Mouse (Mus musculus): ENCODE measurements around the gene Plekhh3. TPM values are rescaled to one million over a fixed set of nuclear protein-coding genes. Genes with fewer than 3 reads are reported as not detected.
A peak's percentile ranks its signal among the peaks of the same experiment; 100 is the strongest.
"Not testable (repeated sequence)": the region's sequence is repeated elsewhere in the genome, so short reads cannot be mapped to it uniquely, and the experiment has no call there.

The Plekhh3 gene
- polyA plus RNA-seq, 1 experiment from 2014 or later, result 9.3 TPM

DNA sequence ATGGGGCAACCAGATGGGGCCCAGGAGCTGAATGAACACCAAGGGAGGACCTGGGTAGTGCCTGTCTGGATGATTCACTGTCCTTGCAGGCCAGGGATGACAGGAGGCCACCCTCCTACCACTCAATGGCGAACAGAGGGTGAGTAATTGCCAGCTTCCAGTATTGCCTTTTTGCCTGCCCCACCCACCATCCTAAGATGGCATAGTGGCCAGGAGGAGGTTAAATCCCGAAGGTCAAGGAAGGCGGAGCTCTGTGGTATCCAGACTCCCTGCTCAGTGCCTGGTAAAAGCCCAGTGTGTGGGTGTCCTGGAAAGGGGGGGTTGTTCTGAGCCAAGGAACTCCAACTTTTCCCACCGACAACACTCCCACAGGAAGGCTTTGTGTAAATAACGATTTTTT lies 8.8 kb downstream of the Plekhh3 start:
- H3K9me3 ChIP-seq (ENCODE audit: control insufficient read depth, low read length), result no peaks in the 10 kb centered on the region
- H3K4me1 ChIP-seq (ENCODE audit: control insufficient read depth, insufficient read depth, low read depth, low read length), result peaks cover 3% of the 10 kb centered on the region; the same call in 1 of the 2 replicates
- peaks cover 12% of the 10 kb centered on the region for H3K36me3 ChIP-seq (ENCODE audit: control insufficient read depth, insufficient read depth, low read length)
- no peak for ATAC-seq
- no peak overlapping the region for H3K4me2 ChIP-seq (ENCODE audit: low read length)
- H3K27me3 ChIP-seq (replicated peaks; ENCODE audit: control insufficient read depth, insufficient read depth, low read length), result peaks cover 43% of the 10 kb centered on the region
- no peak overlapping the region for H3K27ac ChIP-seq (ENCODE audit: low read depth, low read length)
- WGBS, result 65% methylated on average over 5 of the region's 5 CpGs
- no peak overlapping the region for H3K9ac ChIP-seq (ENCODE audit: low read depth, low read length)
- no peak overlapping the region for H3K4me3 ChIP-seq (ENCODE audit: low read length)

DNA sequence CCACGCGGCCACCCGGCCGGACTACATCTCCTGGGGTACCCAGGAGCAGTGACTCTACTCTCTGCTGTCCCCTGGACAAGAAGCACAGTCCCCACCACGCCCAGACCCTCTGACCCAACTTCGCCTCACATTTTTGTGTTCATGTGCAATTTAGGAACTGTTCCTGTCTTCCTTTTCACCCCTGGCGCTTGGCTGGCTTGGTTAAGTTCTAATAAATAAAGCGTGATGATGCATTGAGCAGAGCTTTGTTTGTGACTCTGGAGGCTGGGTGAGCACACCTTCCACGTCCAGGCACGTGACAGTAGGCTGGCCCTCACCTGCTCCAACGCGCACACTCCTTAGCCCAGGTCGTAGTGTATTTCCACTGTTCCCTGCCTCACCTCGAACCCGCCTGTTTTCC lies 9.6 kb downstream of the Plekhh3 start:
- H3K27ac ChIP-seq (ENCODE audit: low read depth, low read length), result no peak overlapping the region
- no peaks in the 10 kb centered on the region for H3K9me3 ChIP-seq (ENCODE audit: control insufficient read depth, low read length)
- peaks cover 36% of the 10 kb centered on the region for H3K27me3 ChIP-seq (replicated peaks; ENCODE audit: control insufficient read depth, insufficient read depth, low read length)
- H3K4me1 ChIP-seq (ENCODE audit: control insufficient read depth, insufficient read depth, low read depth, low read length), result peaks cover 3% of the 10 kb centered on the region; the same call in 1 of the 2 replicates
- no peak overlapping the region for H3K9ac ChIP-seq (ENCODE audit: low read depth, low read length)
- ATAC-seq, result no peak
- H3K4me3 ChIP-seq (ENCODE audit: low read length), result no peak overlapping the region
- no peak overlapping the region for H3K4me2 ChIP-seq (ENCODE audit: low read length)
- 90% methylated on average over 15 of the region's 15 CpGs for whole genome bisulfite sequencing
- peaks cover 8% of the 10 kb centered on the region for H3K36me3 ChIP-seq (ENCODE audit: control insufficient read depth, insufficient read depth, low read length)

- ATAC-seq; H3K4me1 ChIP-seq (ENCODE audit: control insufficient read depth, insufficient read depth, low read depth, low read length); H3K4me2 ChIP-seq (ENCODE audit: low read length); H3K36me3 ChIP-seq (ENCODE audit: control insufficient read depth, insufficient read depth, low read length); H3K4me3 ChIP-seq (ENCODE audit: low read length); H3K9me3 ChIP-seq (ENCODE audit: control insufficient read depth, low read length); H3K27ac ChIP-seq (ENCODE audit: low read depth, low read length); H3K9ac ChIP-seq (ENCODE audit: low read depth, low read length): not testable (repeated sequence)
- peaks cover 31% of the 10 kb centered on the region for H3K27me3 ChIP-seq (replicated peaks; ENCODE audit: control insufficient read depth, insufficient read depth, low read length)
- WGBS, result 84% methylated on average over 4 of the region's 8 CpGs
Observed at GRCm38 (mm10) chr11:101160981-101161505, 10.1 kb downstream of the Plekhh3 start.

DNA sequence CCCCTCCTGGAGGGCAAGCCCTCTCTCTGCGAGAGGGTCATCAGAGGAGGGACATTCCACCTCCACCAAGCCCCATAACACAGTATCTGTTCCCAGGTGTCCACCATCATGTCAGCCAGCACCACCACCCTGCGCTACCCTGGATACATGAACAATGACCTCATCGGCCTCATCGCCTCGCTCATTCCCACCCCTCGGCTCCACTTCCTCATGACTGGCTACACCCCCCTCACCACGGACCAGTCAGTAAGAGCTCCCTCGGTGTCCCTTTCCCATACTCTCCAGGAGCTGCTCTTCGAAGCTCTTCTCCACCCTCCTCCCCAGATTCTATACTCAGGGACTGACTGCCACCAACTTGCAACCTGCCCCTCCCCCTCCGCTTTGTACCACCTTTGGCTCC lies 11.0 kb downstream of the Plekhh3 start:
- H3K4me2 ChIP-seq (ENCODE audit: low read length); H3K9me3 ChIP-seq (ENCODE audit: control insufficient read depth, low read length); ATAC-seq; H3K27ac ChIP-seq (ENCODE audit: low read depth, low read length); H3K9ac ChIP-seq (ENCODE audit: low read depth, low read length); H3K36me3 ChIP-seq (ENCODE audit: control insufficient read depth, insufficient read depth, low read length); H3K4me1 ChIP-seq (ENCODE audit: control insufficient read depth, insufficient read depth, low read depth, low read length); H3K4me3 ChIP-seq (ENCODE audit: low read length): not testable (repeated sequence)
- H3K27me3 ChIP-seq (replicated peaks; ENCODE audit: control insufficient read depth, insufficient read depth, low read length), result peaks cover 23% of the 10 kb centered on the region
- 79% methylated on average over 8 of the region's 10 CpGs for WGBS

DNA sequence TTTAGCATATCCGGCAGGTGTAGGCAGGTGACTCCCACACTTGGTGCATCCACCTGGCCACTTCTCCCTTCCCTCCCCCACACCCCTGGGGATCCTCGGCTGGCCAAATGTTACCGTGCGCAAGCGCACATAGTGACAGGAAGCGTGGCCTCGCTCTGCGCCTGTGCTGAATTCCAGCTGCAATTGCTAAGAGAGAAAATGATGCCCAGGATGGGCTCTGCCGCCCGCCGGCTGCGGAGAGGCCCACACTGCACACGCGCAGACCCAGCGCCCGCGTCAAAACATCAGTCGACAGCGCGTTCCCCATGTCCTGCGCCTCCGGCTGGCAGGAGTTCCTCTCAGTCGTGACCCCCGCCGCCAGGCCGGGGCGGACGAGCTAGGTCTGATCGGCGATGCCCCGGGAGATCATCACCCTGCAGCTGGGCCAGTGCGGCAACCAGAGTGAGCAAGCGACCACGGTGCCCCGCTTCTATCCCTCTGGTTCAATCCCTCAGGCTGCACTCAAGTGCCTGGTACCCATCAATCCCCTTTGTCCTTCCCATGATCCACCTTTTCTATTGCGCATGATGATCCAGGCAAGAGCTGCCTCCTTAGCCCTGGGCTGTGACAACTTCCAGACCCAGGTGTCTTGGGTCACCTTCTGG lies 15.3 kb downstream of the Plekhh3 start, which contains the start of gene Tubg2:
TSS of gene Tubg2 (plus strand) at position 180 of the 644 bp plus-strand sequence.
- Histone ChIP-seq H3K4me3 (ENCODE audit: low read length) (peak within 1 kb of the TSS; percentile 47), H3K36me3 (ENCODE audit: control insufficient read depth, insufficient read depth, low read length) (no peaks in the 10 kb centered on the region), H3K27me3 (replicated peaks; ENCODE audit: control insufficient read depth, insufficient read depth, low read length) (no peaks in the 10 kb centered on the region), H3K4me1 (ENCODE audit: control insufficient read depth, insufficient read depth, low read depth, low read length) (0 out of 2 replicates have a peak, but pooled peaks cover 5% of the 10 kb centered on the region), H3K4me2 (ENCODE audit: low read length) (peak within 1 kb of the TSS; percentile 68), H3K9ac (ENCODE audit: low read depth, low read length) (peak within 1 kb of the TSS; percentile 78), H3K9me3 (ENCODE audit: control insufficient read depth, low read length) (no peaks in the 10 kb centered on the region), H3K27ac (ENCODE audit: low read depth, low read length) (peak within 1 kb of the TSS; percentile 87)
- peak; percentile 94 for ATAC-seq
- 1% methylated on average over 26 of the region's 36 CpGs for WGBS

DNA sequence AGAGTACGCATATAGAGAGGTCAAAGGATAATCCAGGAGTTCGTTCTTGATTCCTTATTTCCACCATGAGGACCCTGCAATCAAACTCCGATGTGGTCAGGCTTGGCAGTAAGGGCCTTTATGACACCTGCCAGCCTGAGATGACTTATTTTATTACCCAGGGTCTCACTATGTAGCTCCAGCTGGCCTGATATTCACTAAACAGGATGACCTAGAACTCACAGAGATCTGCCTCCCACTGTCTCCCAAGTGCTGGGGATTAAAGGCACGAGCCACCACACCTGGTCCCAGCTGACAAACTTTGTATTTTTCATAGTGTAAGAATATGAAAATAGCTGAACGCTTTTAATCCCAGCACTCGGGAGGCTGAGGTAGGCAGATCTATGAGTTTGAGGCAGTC lies 16.0 kb downstream of the Plekhh3 start:
- Histone ChIP-seq H3K4me2 (ENCODE audit: low read length) (peak overlapping the region; percentile 68), H3K9ac (ENCODE audit: low read depth, low read length) (no peak overlapping the region), H3K4me3 (ENCODE audit: low read length) (no peak overlapping the region; the same call in 1 of the 2 replicates), H3K9me3 (ENCODE audit: control insufficient read depth, low read length) (no peaks in the 10 kb centered on the region), H3K27ac (ENCODE audit: low read depth, low read length) (peak overlapping the region; percentile 87; the same call in 1 of the 2 replicates), H3K4me1 (ENCODE audit: control insufficient read depth, insufficient read depth, low read depth, low read length) (0 out of 2 replicates have a peak, but pooled peaks cover 5% of the 10 kb centered on the region), H3K36me3 (ENCODE audit: control insufficient read depth, insufficient read depth, low read length) (no peaks in the 10 kb centered on the region), H3K27me3 (replicated peaks; ENCODE audit: control insufficient read depth, insufficient read depth, low read length) (no peaks in the 10 kb centered on the region)
- WGBS, result 66% methylated on average over 6 of the region's 6 CpGs
- no peak for ATAC-seq

DNA sequence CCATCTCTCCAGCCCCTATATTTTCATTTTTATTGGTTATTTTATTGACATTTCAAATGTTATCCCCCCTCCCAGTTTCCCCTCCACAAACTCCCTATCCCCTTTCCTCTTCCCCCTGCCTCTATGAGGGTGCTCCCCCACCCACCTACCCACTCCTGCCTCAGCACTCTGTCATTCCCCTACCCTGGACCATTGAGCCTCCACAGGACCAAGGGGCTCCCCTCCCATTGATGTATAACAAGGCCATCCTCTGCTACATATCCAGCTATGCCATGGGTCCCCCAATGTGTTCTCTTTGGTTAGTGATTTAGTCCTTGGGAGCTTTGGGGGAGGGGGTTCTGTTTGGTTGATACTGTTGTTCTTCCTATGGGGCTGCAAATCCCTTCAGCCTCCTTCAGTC lies 16.5 kb downstream of the Plekhh3 start:
- no peaks in the 10 kb centered on the region for H3K36me3 ChIP-seq (ENCODE audit: control insufficient read depth, insufficient read depth, low read length)
- no peak for ATAC-seq
- no peak overlapping the region for H3K4me3 ChIP-seq (ENCODE audit: low read length)
- H3K4me1 ChIP-seq (ENCODE audit: control insufficient read depth, insufficient read depth, low read depth, low read length), result 0 out of 2 replicates have a peak, but pooled peaks cover 6% of the 10 kb centered on the region
- no peak overlapping the region for H3K4me2 ChIP-seq (ENCODE audit: low read length)
- H3K27ac ChIP-seq (ENCODE audit: low read depth, low read length), result no peak overlapping the region
- no peaks in the 10 kb centered on the region for H3K27me3 ChIP-seq (replicated peaks; ENCODE audit: control insufficient read depth, insufficient read depth, low read length)
- H3K9ac ChIP-seq (ENCODE audit: low read depth, low read length), result no peak overlapping the region
- no peaks in the 10 kb centered on the region for H3K9me3 ChIP-seq (ENCODE audit: control insufficient read depth, low read length)

GRCm38 (mm10) chr11:101152825-101153224 lies 18.3 kb downstream of the Plekhh3 start:
- Histone ChIP-seq H3K4me3 (ENCODE audit: low read length) (no peak overlapping the region), H3K4me1 (ENCODE audit: control insufficient read depth, insufficient read depth, low read depth, low read length) (0 out of 2 replicates have a peak, but pooled peaks cover 8% of the 10 kb centered on the region), H3K27me3 (replicated peaks; ENCODE audit: control insufficient read depth, insufficient read depth, low read length) (no peaks in the 10 kb centered on the region), H3K4me2 (ENCODE audit: low read length) (no peak overlapping the region), H3K27ac (ENCODE audit: low read depth, low read length) (no peak overlapping the region), H3K36me3 (ENCODE audit: control insufficient read depth, insufficient read depth, low read length) (no peaks in the 10 kb centered on the region), H3K9me3 (ENCODE audit: control insufficient read depth, low read length) (no peaks in the 10 kb centered on the region), H3K9ac (ENCODE audit: low read depth, low read length) (no peak overlapping the region)
- ATAC-seq, result no peak
- 76% methylated on average over 1 of the region's 1 CpGs for WGBS

DNA sequence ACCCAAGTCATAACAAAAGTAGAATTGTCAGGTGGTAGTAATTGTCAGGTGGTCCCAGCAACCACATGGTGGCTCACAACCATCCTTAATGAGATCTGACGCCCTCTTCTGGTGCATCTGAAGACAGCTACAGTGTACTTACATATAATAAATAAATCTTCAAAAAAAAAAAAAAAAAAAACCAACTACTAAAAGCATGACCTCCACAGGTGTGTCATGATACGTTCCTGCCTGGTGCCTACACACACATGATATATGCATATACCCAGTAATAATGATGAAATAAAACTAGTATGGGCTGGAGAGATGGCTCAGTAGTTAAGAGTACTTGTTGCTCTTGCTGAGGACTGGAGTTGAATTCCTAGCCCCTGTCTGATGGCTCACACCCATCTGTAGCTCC lies 20.1 kb downstream of the Plekhh3 start:
- no peaks in the 10 kb centered on the region for H3K9me3 ChIP-seq (ENCODE audit: control insufficient read depth, low read length)
- H3K36me3 ChIP-seq (ENCODE audit: control insufficient read depth, insufficient read depth, low read length), result no peaks in the 10 kb centered on the region
- peaks cover 9% of the 10 kb centered on the region for H3K4me1 ChIP-seq (ENCODE audit: control insufficient read depth, insufficient read depth, low read depth, low read length)
- no peak for ATAC-seq
- no peaks in the 10 kb centered on the region for H3K27me3 ChIP-seq (replicated peaks; ENCODE audit: control insufficient read depth, insufficient read depth, low read length)
- no peak overlapping the region for H3K4me2 ChIP-seq (ENCODE audit: low read length)
- 50% methylated on average over 2 of the region's 2 CpGs for WGBS
- no peak overlapping the region for H3K9ac ChIP-seq (ENCODE audit: low read depth, low read length)
- H3K4me3 ChIP-seq (ENCODE audit: low read length), result no peak overlapping the region
- H3K27ac ChIP-seq (ENCODE audit: low read depth, low read length), result no peak overlapping the region

Measured in hindbrain, embryonic 16.5 days (tissue).